Mouse (Mus musculus): ENCODE data around the gene Pwp2.

GRCm38 (mm10) chr10:78164786-78165185, 20.2 kb downstream of the Pwp2 start:
- TF ChIP-seq CTCF (conservative IDR thresholded peaks at IDR 0.05; ENCODE audit: low read length) (no peak), POU5F1 (IDR thresholded peaks at IDR 0.05; ENCODE audit: borderline replicate concordance, low read length) (no peak)

Measured in E14TG2a.4 (cell line).